Mouse (Mus musculus) effector memory CD4-positive, alpha-beta T cell, adult 7 months (primary cell): ENCODE results near the gene Slc25a31. TPM values are rescaled to one million over a fixed set of nuclear protein-coding genes. Genes with fewer than 3 reads are reported as not detected.

ENCODE experiments used
- polyA plus RNA-seq: library from polyadenylated mRNA; unstranded; fragments of 100-300 nt; shearing (Covaris generic); gene quantifications from one replicate; pipeline ENCODE4 v1.2.1, GENCODE M21; 2017

Slc25a31 gene
- polyA plus RNA-seq = not detected

GRCm38 (mm10) chr3:40708655-40709054 is at the start of gene Slc25a31:
Gene Slc25a31, plus strand, starts transcription at chr3:40708855.

DNA sequence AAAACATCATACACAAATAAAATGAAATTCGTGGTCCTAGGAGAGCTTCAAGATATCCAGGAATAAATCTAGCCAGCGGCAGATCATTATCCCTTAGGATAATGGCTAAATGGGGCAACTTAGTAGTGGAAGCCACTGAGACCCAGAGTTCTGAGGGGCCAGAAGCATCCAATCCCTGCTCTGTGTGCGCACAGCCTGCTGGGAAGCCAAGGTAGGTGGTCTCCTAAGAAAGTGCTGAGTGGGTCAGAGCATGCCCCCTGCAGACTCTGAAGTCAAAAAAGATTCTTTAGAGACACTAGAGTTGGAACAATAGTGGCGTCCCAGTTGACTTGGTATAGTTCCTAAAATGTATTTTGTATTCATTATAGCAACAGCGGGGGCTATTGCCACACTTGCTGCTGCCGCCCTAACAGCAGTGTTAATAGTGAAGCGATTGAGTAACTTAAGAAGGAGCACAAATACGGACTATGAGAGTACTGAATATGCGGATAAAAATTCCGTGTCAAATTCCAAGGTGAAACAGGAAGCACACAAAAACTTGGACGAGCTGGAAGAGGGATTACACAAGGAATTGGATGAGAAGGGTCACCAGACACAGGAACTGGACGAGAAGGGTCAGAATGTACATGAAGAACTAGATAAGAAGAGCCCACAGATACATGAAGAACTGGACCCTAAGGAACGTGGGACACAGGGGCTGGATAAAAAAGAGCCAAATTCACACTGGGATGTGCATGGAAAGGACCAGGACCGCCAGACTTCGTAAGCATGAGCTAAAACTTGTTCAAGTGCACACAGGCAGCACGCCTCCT is 35.6 kb downstream of the Slc25a31 start, which contains the start of gene Hspa4l:
Hspa4l (plus strand) TSS at position 472 of the 812 bp plus-strand sequence.

Other genes with a start within 250 kb of the Slc25a31 start
- gene Intu, start 177.6 kb upstream of the Slc25a31 start, polyA plus RNA-seq = 0.54 TPM
- 30.3 TPM for gene Hspa4l, start 35.6 kb downstream of the Slc25a31 start, polyA plus RNA-seq
- gene Plk4, start 91.2 kb downstream of the Slc25a31 start, polyA plus RNA-seq = 21.8 TPM
- 8.7 TPM for gene Mfsd8, start 138.0 kb downstream of the Slc25a31 start, polyA plus RNA-seq
- gene Abhd18, start 138.1 kb downstream of the Slc25a31 start, polyA plus RNA-seq = 5.3 TPM
- gene 1700034I23Rik, start 193.7 kb downstream of the Slc25a31 start, polyA plus RNA-seq = 0.16 TPM
- 28.9 TPM for gene Larp1b, start 241.0 kb downstream of the Slc25a31 start, polyA plus RNA-seq